Mouse (Mus musculus): ENCODE measurements at regions not wholly inside any gene's neighbourhood (a gene's known extent, or its start where the extent isn't known, plus 50 kb on each side); places are given as distances from the start of the nearest gene placed in this dataset.
A peak's percentile ranks its signal among the peaks of the same experiment; 100 is the strongest.

- DNase-seq = no peak
Observed at GRCm38 (mm10) chr13:102393662-102393970, 299.7 kb upstream of the Cd180 start.

GRCm38 (mm10) chr13:102394057-102394456 is 299.3 kb upstream of the Cd180 start:
- no peak for DNase-seq

- no peak for DNase-seq
Observed at GRCm38 (mm10) chr13:102397411-102397810, 295.9 kb upstream of the Cd180 start.

- DNase-seq = no peak
Observed at GRCm38 (mm10) chr13:102411840-102412239, 281.5 kb upstream of the Cd180 start.

GRCm38 (mm10) chr13:102434372-102434954 is 258.9 kb upstream of the Cd180 start:
- no peak for DNase-seq

GRCm38 (mm10) chr13:102442676-102443075 is 250.7 kb upstream of the Cd180 start:
- no peak for DNase-seq

GRCm38 (mm10) chr13:102447310-102447709 is 246.0 kb upstream of the Cd180 start:
- no peak for DNase-seq

- DNase-seq = no peak
Observed at GRCm38 (mm10) chr13:102449416-102450121, 243.8 kb upstream of the Cd180 start.

GRCm38 (mm10) chr13:102451176-102451575 is 242.2 kb upstream of the Cd180 start:
- peak; percentile 7 to 14 for DNase-seq

- no peak for DNase-seq
Observed at GRCm38 (mm10) chr13:102458711-102459110, 234.6 kb upstream of the Cd180 start.

GRCm38 (mm10) chr13:102463993-102464392 is 229.4 kb upstream of the Cd180 start:
- no peak for DNase-seq

GRCm38 (mm10) chr13:102481906-102482305 is 211.5 kb upstream of the Cd180 start:
- DNase-seq = no peak

- no peak for DNase-seq
Observed at GRCm38 (mm10) chr13:102482451-102482850, 210.9 kb upstream of the Cd180 start.

- DNase-seq = no peak
Observed at GRCm38 (mm10) chr13:102487416-102488097, 205.8 kb upstream of the Cd180 start.

GRCm38 (mm10) chr13:102491370-102491769 is 202.0 kb upstream of the Cd180 start:
- DNase-seq = no peak

GRCm38 (mm10) chr13:102504157-102504947 is 189.0 kb upstream of the Cd180 start:
- DNase-seq = no peak

- no peak for DNase-seq
Observed at GRCm38 (mm10) chr13:102507226-102507625, 186.1 kb upstream of the Cd180 start.

- no peak for DNase-seq
Observed at GRCm38 (mm10) chr13:102507916-102508315, 185.4 kb upstream of the Cd180 start.

GRCm38 (mm10) chr13:102510733-102511279 is 182.6 kb upstream of the Cd180 start:
- no peak for DNase-seq

GRCm38 (mm10) chr13:102518169-102518882 is 175.0 kb upstream of the Cd180 start:
- DNase-seq = peak in 1 of 2 experiments; percentile 30

GRCm38 (mm10) chr13:102521427-102521826 is 171.9 kb upstream of the Cd180 start:
- no peak for DNase-seq

- DNase-seq = no peak
Observed at GRCm38 (mm10) chr13:102522080-102522479, 171.3 kb upstream of the Cd180 start.

Measured in cerebellum, postnatal 14 days (tissue).